ENCODE assay signal across 9 mouse cellular contexts in genomic region chr9:107707701-107708438, GRCm38 (mm10). TPM values are rescaled to one million over a fixed set of nuclear protein-coding genes. Genes with fewer than 3 reads are reported as not detected.
A peak's percentile ranks its signal among the peaks of the same experiment; 100 is the strongest.
DNase-seq lines count a peak whose midpoint lies in the region; ATAC-seq and TF ChIP-seq lines count a peak whose summit lies in the region.
"Had no signal": no experiment of that assay in that cellular context is flagged by ENCODE, and none has a peak within 500 bp of the region (broad histone marks: within the 10 kb centered on the region; RNA-seq: fewer than 3 reads in every experiment).

No protein-coding gene starts in this region.

- H3K4me1 ChIP-seq in kidney, embryonic 14.5 days (ENCODE audit: control insufficient read depth, insufficient read depth, low read length) = peaks cover 49% of the 10 kb centered on the region
- peaks cover 10 to 47% of the 10 kb centered on the region in 2 experiments for H3K4me1 ChIP-seq in ES-E14 (ENCODE audit: control insufficient read depth in 2 of 2, insufficient read depth in 2 of 2, low read length in 2 of 2, poor library complexity in 1 of 2)
- peaks cover 39% of the 10 kb centered on the region for H3K4me1 ChIP-seq in forebrain, embryonic 16.5 days (replicated peaks; ENCODE audit: control insufficient read depth, insufficient read depth, low read length)
- peaks cover 32% of the 10 kb centered on the region for H3K4me1 ChIP-seq in liver, embryonic 13.5 days (replicated peaks)

- H3K9ac ChIP-seq in kidney, embryonic 14.5 days (ENCODE audit: low read depth, low read length) = peak overlapping the region; percentile 88
- H3K9ac ChIP-seq in ES-E14 (ENCODE audit: insufficient read depth, low read depth, low read length, poor library complexity, severe bottlenecking) = 0 out of 2 replicates have a peak overlapping the region, but pooled peaks have one; percentile 4
- H3K9ac ChIP-seq in forebrain, embryonic 16.5 days (replicated peaks; ENCODE audit: low read depth, low read length) = peak overlapping the region; percentile 86
- no peak overlapping the region; the same call in 1 of the 2 replicates for H3K9ac ChIP-seq in liver, embryonic 13.5 days

- H3K36me3 ChIP-seq in kidney, embryonic 14.5 days (ENCODE audit: control insufficient read depth, insufficient read depth, low read length) = peaks cover 26% of the 10 kb centered on the region
- H3K36me3 ChIP-seq in ES-E14 (ENCODE audit: control insufficient read depth, insufficient read depth, low read length, poor library complexity, severe bottlenecking) = no peaks in the 10 kb centered on the region
- no peaks in the 10 kb centered on the region for H3K36me3 ChIP-seq in forebrain, embryonic 16.5 days (ENCODE audit: control insufficient read depth, insufficient read depth)
- no peaks in the 10 kb centered on the region for H3K36me3 ChIP-seq in liver, embryonic 13.5 days

- peak overlapping the region; percentile 77 for H3K4me2 ChIP-seq in kidney, embryonic 14.5 days (replicated peaks; ENCODE audit: low read depth, low read length)
- peak overlapping the region; percentile 90 for H3K4me2 ChIP-seq in forebrain, embryonic 16.5 days (ENCODE audit: low read length)
- H3K4me2 ChIP-seq in liver, embryonic 13.5 days = peak overlapping the region; percentile 87

- WGBS in kidney, embryonic 14.5 days = under 1% methylated on average over 17 of the region's 17 CpGs
- WGBS in forebrain, embryonic 16.5 days = 4% methylated on average over 15 of the region's 17 CpGs
- WGBS in liver, embryonic 13.5 days (ENCODE audit: insufficient replicate concordance) = 5% methylated on average over 17 of the region's 17 CpGs

- H3K27ac ChIP-seq in kidney, embryonic 14.5 days (ENCODE audit: low read depth, low read length) = peak overlapping the region; percentile 77
- no peak overlapping the region for H3K27ac ChIP-seq in ES-E14 (ENCODE audit: insufficient read depth, low read depth, low read length, poor library complexity, severe bottlenecking)
- H3K27ac ChIP-seq in forebrain, embryonic 16.5 days (ENCODE audit: low read length) = peak overlapping the region; percentile 86
- H3K27ac ChIP-seq in liver, embryonic 13.5 days = no peak overlapping the region; the same call in 1 of the 2 replicates

- no peaks in the 10 kb centered on the region for H3K9me3 ChIP-seq in kidney, embryonic 14.5 days (ENCODE audit: control insufficient read depth, low read length)
- no peaks in the 10 kb centered on the region for H3K9me3 ChIP-seq in ES-E14 (ENCODE audit: control insufficient read depth, insufficient read depth, low read depth, low read length)
- no peaks in the 10 kb centered on the region for H3K9me3 ChIP-seq in forebrain, embryonic 16.5 days (ENCODE audit: control insufficient read depth, low read length)
- no peaks in the 10 kb centered on the region for H3K9me3 ChIP-seq in liver, embryonic 13.5 days (replicated peaks)

- in situ Hi-C loops in ES-E14 (cut with MboI; ENCODE audit: low sequenced_read_pairs in 2 of 2, unreplicated experiment in 2 of 2) = no loop called here

- intact Hi-C loops in left cerebral cortex, postnatal 25 days (cut with DNase I) = no loop called here

- H3K4me3 ChIP-seq in kidney, embryonic 14.5 days (ENCODE audit: low read length) = peak overlapping the region; percentile 78
- peak overlapping the region; percentile 32 to 84; a peak in 2 of 4 replicates for H3K4me3 ChIP-seq in ES-E14 (ENCODE audit: insufficient read depth in 1 of 2, low read depth in 1 of 2, low read length in 2 of 2, poor library complexity in 1 of 2, severe bottlenecking in 1 of 2)
- H3K4me3 ChIP-seq in forebrain, embryonic 16.5 days (replicated peaks; ENCODE audit: low read length) = peak overlapping the region; percentile 77
- H3K4me3 ChIP-seq in liver, embryonic 13.5 days (replicated peaks) = peak overlapping the region; percentile 63
- H3K4me3 ChIP-seq: myocyte had no signal

- no peak for ATAC-seq in kidney, embryonic 14.5 days (ENCODE audit: low FRiP score, low TSS enrichment)
- peak; percentile 39 for ATAC-seq in forebrain, embryonic 16.5 days
- ATAC-seq in liver, embryonic 13.5 days (ENCODE audit: low read depth) = no peak
- ATAC-seq in megakaryocyte-erythroid progenitor cell, adult 5-6 weeks (replicated peaks; ENCODE audit: low FRiP score, low TSS enrichment, poor library complexity, severe bottlenecking) = no peak

- DNase-seq in kidney, adult 8-10 months = no peak
- no peak for DNase-seq in ES-E14 (ENCODE audit: low read depth, low spot score)
- no peak for DNase-seq in liver, embryonic 13.5 days
- no peak for DNase-seq in left cerebral cortex, postnatal 25 days (ENCODE audit: low spot score in 2 of 2)
- DNase-seq in adrenal gland, postnatal 25 days = no peak

- no peaks in the 10 kb centered on the region for H3K27me3 ChIP-seq in kidney, embryonic 14.5 days (ENCODE audit: control insufficient read depth, insufficient read depth, low read length)
- peaks cover 3% of the 10 kb centered on the region; the same call in 1 of the 2 replicates for H3K27me3 ChIP-seq in forebrain, embryonic 16.5 days (replicated peaks; ENCODE audit: control insufficient read depth, insufficient read depth, low read length)
- H3K27me3 ChIP-seq in liver, embryonic 13.5 days = peaks cover 90% of the 10 kb centered on the region

TF ChIP-seq in ES-E14, 5 proteins besides CTCF, POLR2A, EP300 and RAD21:
- no peak for TF ChIP-seq CHD2 (IDR thresholded peaks at IDR 0.05; ENCODE audit: low read depth, low read length)
- no peak for TF ChIP-seq MAFK (IDR thresholded peaks at IDR 0.05; ENCODE audit: insufficient read depth, low read depth, low read length)
- TF ChIP-seq HCFC1 (IDR thresholded peaks at IDR 0.05; ENCODE audit: borderline replicate concordance, insufficient read depth, low read length) = no peak

RNA-seq across cellular contexts. Expression of gene Sema3f, which starts 2.4 kb away (rescaled TPM):
- 32.4 and 38.4 TPM in 2 replicates for polyA plus RNA-seq in kidney, embryonic 14.5 days (2014; fragmentation: Nextera tagmentation; extraction: Ambion mirVana)
- 11.5 and 11.6 TPM in 2 replicates for total RNA-seq in ES-E14 (2012; rRNA removed)
- 11.0 and 14.9 TPM in 2 replicates for polyA plus RNA-seq in forebrain, embryonic 16.5 days (2015; fragmentation: Nextera tagmentation; extraction: Ambion mirVana)
- polyA plus RNA-seq in liver, embryonic 13.5 days (2015; fragmentation: Nextera tagmentation; extraction: Ambion mirVana) = 0.93 and 1.0 TPM in 2 replicates
- 0.94 TPM in 1 of 2 replicates, not detected in the other for total RNA-seq in megakaryocyte-erythroid progenitor cell, adult 5-6 weeks (2014; fragmentation: Nextera tagmentation)
- not detected in 2 replicates for total RNA-seq in megakaryocyte-erythroid progenitor cell, adult 5-6 weeks (2017)
- 10 to 100 TPM; 16.6 to 17.8 TPM for total RNA-seq in left cerebral cortex, postnatal 25 days (2021)
- total RNA-seq in adrenal gland, postnatal 25 days (2021) = 23.1 and 23.6 TPM in 2 replicates

RNA-seq across cellular contexts. Expression of gene Gnat1, which starts 28.4 kb away (rescaled TPM):
- 4.7 and 5.3 TPM in 2 replicates for polyA plus RNA-seq in kidney, embryonic 14.5 days (2014; fragmentation: Nextera tagmentation; extraction: Ambion mirVana)
- total RNA-seq in ES-E14 (2012; rRNA removed) = 1.2 and 1.8 TPM in 2 replicates
- polyA plus RNA-seq in forebrain, embryonic 16.5 days (2015; fragmentation: Nextera tagmentation; extraction: Ambion mirVana) = 1.2 and 1.4 TPM in 2 replicates
- 1.1 and 1.5 TPM in 2 replicates for polyA plus RNA-seq in liver, embryonic 13.5 days (2015; fragmentation: Nextera tagmentation; extraction: Ambion mirVana)
- total RNA-seq in megakaryocyte-erythroid progenitor cell, adult 5-6 weeks (2014; fragmentation: Nextera tagmentation) = not detected in 2 replicates
- 5.3 TPM in 1 of 2 replicates, not detected in the other for total RNA-seq in megakaryocyte-erythroid progenitor cell, adult 5-6 weeks (2017)
- under 1 TPM; 0.18 to 0.21 TPM for total RNA-seq in left cerebral cortex, postnatal 25 days (2021)
- total RNA-seq in adrenal gland, postnatal 25 days (2021) = not detected in 2 replicates
- polyA plus RNA-seq: myocyte had no signal

RNA-seq across cellular contexts. Expression of gene Slc38a3, which starts 38.5 kb away (rescaled TPM):
- polyA plus RNA-seq in kidney, embryonic 14.5 days (2014; fragmentation: Nextera tagmentation; extraction: Ambion mirVana) = 4.8 and 6.5 TPM in 2 replicates
- 2.9 and 8.9 TPM in 2 replicates for total RNA-seq in ES-E14 (2012; rRNA removed)
- polyA plus RNA-seq in forebrain, embryonic 16.5 days (2015; fragmentation: Nextera tagmentation; extraction: Ambion mirVana) = 30.4 and 32.6 TPM in 2 replicates
- polyA plus RNA-seq in liver, embryonic 13.5 days (2015; fragmentation: Nextera tagmentation; extraction: Ambion mirVana) = 5.4 and 5.9 TPM in 2 replicates
- not detected in 2 replicates for total RNA-seq in megakaryocyte-erythroid progenitor cell, adult 5-6 weeks (2014; fragmentation: Nextera tagmentation)
- not detected in 2 replicates for total RNA-seq in megakaryocyte-erythroid progenitor cell, adult 5-6 weeks (2017)
- 10 to 100 TPM; 69.9 to 81.4 TPM for total RNA-seq in left cerebral cortex, postnatal 25 days (2021)
- 0.39 and 8.5 TPM in 2 replicates for total RNA-seq in adrenal gland, postnatal 25 days (2021)

Comparison
In these comparisons a context has a peak if more than half of its experiments do, and no peak if none do; other contexts are left out.
1. H3K27ac ChIP-seq: peak in kidney, embryonic 14.5 days (single experiment) and forebrain, embryonic 16.5 days (single experiment); none in ES-E14 (single experiment) and liver, embryonic 13.5 days (single experiment).
2. Peak in every context shown above with its lines, with median percentiles within 50 percentile points of each other: H3K4me2 ChIP-seq and H3K4me3 ChIP-seq.